25 mouse cellular contexts compared by ENCODE assay signal in the genomic region with DNA sequence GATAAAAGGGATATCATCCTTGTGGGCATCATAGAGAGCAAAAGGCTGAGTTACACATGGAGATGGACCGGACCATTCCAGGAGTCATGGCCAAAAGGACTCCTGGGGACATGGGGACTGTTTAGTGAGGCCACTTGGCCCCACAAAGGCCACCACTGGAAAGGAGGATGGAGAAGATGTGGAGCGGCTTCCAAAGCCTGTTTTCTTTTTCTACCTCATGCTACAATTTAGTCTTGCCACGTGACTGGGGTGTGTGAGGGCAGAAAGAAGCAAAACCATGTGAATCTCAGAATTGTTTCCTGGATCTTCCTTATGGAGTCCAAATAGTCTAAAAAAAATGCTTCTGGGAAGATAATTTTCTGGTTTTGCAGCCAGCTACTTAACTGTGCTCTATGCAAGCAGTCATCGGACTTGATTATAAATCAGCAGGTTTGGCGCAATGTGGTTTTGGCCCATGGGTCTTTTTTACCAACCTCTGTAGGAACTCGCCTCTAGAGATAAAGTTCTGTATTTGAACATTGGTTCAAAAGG. TPM values are rescaled to one million over a fixed set of nuclear protein-coding genes. Genes with fewer than 3 reads are reported as not detected.
A peak's percentile ranks its signal among the peaks of the same experiment; 100 is the strongest.
DNase-seq lines count a peak whose midpoint lies in the region; ATAC-seq and TF ChIP-seq lines count a peak whose summit lies in the region.
"Had no signal": no experiment of that assay in that cellular context is flagged by ENCODE, and none has a peak within 500 bp of the region (broad histone marks: within the 10 kb centered on the region; RNA-seq: fewer than 3 reads in every experiment).

No protein-coding gene starts in this region.

- no peaks in the 10 kb centered on the region for H3K79me3 ChIP-seq in C2C12 (ENCODE audit: low read depth)

- no peaks in the 10 kb centered on the region for H3K36me3 ChIP-seq in heart, postnatal 0 days (replicated peaks; ENCODE audit: control insufficient read depth, insufficient read depth, low read length)
- no peaks in the 10 kb centered on the region for H3K36me3 ChIP-seq in C2C12 (ENCODE audit: control insufficient read depth, insufficient read depth)
- no peaks in the 10 kb centered on the region for H3K36me3 ChIP-seq in forebrain, embryonic 14.5 days (ENCODE audit: control insufficient read depth, insufficient read depth, low read length)
- H3K36me3 ChIP-seq: embryonic facial prominence, embryonic 10.5 days; embryonic facial prominence, embryonic 12.5 days; forebrain, embryonic 10.5 days; forebrain, embryonic 12.5 days; forebrain, embryonic 15.5 days; G1E had no signal

- no peak overlapping the region for H3K4me3 ChIP-seq in heart, postnatal 0 days (ENCODE audit: low read depth, low read length)
- H3K4me3 ChIP-seq in C2C12 (ENCODE audit: insufficient read depth, poor library complexity, severe bottlenecking), result no peak overlapping the region
- H3K4me3 ChIP-seq in embryonic fibroblast, embryonic 13.5 days (ENCODE audit: insufficient read depth, low read length), result no peak overlapping the region
- no peak overlapping the region for H3K4me3 ChIP-seq in forebrain, embryonic 14.5 days (ENCODE audit: low read depth, low read length)
- H3K4me3 ChIP-seq: embryonic facial prominence, embryonic 10.5 days; embryonic facial prominence, embryonic 12.5 days; erythroblast, embryonic 14.5 days; forebrain, embryonic 10.5 days; forebrain, embryonic 12.5 days; forebrain, embryonic 15.5 days had no signal

- no peak for ATAC-seq in heart, postnatal 0 days (ENCODE audit: insufficient read depth, low read depth)
- ATAC-seq in forebrain, embryonic 14.5 days, result no peak
- ATAC-seq: CD4-positive, CD25-positive, alpha-beta regulatory T cell, adult 4 months; forebrain, embryonic 15.5 days; forebrain, postnatal 0 days had no signal

- H3K9me3 ChIP-seq in heart, postnatal 0 days (replicated peaks; ENCODE audit: control insufficient read depth, low read length), result peaks cover 4% of the 10 kb centered on the region; the same call in 1 of the 2 replicates
- no peaks in the 10 kb centered on the region for H3K9me3 ChIP-seq in forebrain, embryonic 14.5 days (replicated peaks; ENCODE audit: control insufficient read depth, low read length)
- H3K9me3 ChIP-seq: embryonic facial prominence, embryonic 12.5 days; forebrain, embryonic 15.5 days; G1E had no signal

- no peak overlapping the region for H3ac ChIP-seq in C2C12 (ENCODE audit: control insufficient read depth, insufficient read length, low read depth)

- TF ChIP-seq EP300 in heart, postnatal 0 days (IDR thresholded peaks at IDR 0.05; ENCODE audit: low read depth), result no peak

- no peak for TF ChIP-seq CTCF in heart, postnatal 0 days (IDR thresholded peaks at IDR 0.05; ENCODE audit: low read depth)
- no peak for TF ChIP-seq CTCF in C2C12 (IDR thresholded peaks at IDR 0.05; ENCODE audit: control insufficient read depth, insufficient read depth, insufficient read length)
- no peak for TF ChIP-seq CTCF in embryonic fibroblast, embryonic 13.5 days (IDR thresholded peaks at IDR 0.05; ENCODE audit: borderline replicate concordance, insufficient read depth, low read length)

- H3K4me1 ChIP-seq in heart, postnatal 0 days (ENCODE audit: control insufficient read depth, insufficient read depth), result peaks cover 6% of the 10 kb centered on the region; the same call in 1 of the 2 replicates
- no peaks in the 10 kb centered on the region for H3K4me1 ChIP-seq in embryonic fibroblast, embryonic 13.5 days (ENCODE audit: control insufficient read depth, insufficient read depth, low read length)
- H3K4me1 ChIP-seq in forebrain, embryonic 14.5 days (ENCODE audit: control insufficient read depth, insufficient read depth, low read length), result peaks cover 4% of the 10 kb centered on the region; the same call in 1 of the 2 replicates
- H3K4me1 ChIP-seq: forebrain, embryonic 12.5 days had no signal

- intact Hi-C loops in heart, postnatal 14 days (cut with DNase I), result no loop called here
- intact Hi-C loops in heart, postnatal 36 days (cut with DNase I), result no loop called here

- DNase-seq in heart, postnatal 0 days (ENCODE audit: low spot score), result peak; percentile 4
- no peak for DNase-seq in heart, postnatal 14 days
- DNase-seq in NIH3T3 (ENCODE audit: low read depth), result peak; percentile 34
- no peak for DNase-seq in heart, postnatal 36 days
- no peak for DNase-seq in forebrain, embryonic 14.5 days (ENCODE audit: low spot score)
- DNase-seq: adrenal gland, adult 8-10 months; adrenal gland, postnatal 14 days; adrenal gland, postnatal 36 days; cerebellum, adult 11-12 months; cerebellum, adult 2 months; cerebellum, adult 9-10 months; cerebellum, postnatal 10 days; cerebellum, postnatal 25 days; forebrain, postnatal 0 days had no signal

- no peak overlapping the region for H3K4me2 ChIP-seq in heart, postnatal 0 days (ENCODE audit: low read depth, low read length)
- H3K4me2 ChIP-seq in forebrain, embryonic 14.5 days (ENCODE audit: low read length), result no peak overlapping the region
- H3K4me2 ChIP-seq: embryonic facial prominence, embryonic 12.5 days; forebrain, embryonic 12.5 days; forebrain, embryonic 15.5 days had no signal

- H3K27me3 ChIP-seq in heart, postnatal 0 days (ENCODE audit: control insufficient read depth, insufficient read depth, low read length), result no peaks in the 10 kb centered on the region
- H3K27me3 ChIP-seq in C2C12 (ENCODE audit: control insufficient read depth, insufficient read depth, insufficient read length), result no peaks in the 10 kb centered on the region
- no peaks in the 10 kb centered on the region for H3K27me3 ChIP-seq in forebrain, embryonic 14.5 days (replicated peaks; ENCODE audit: control insufficient read depth, insufficient read depth, low read length)
- H3K27me3 ChIP-seq: CH12.LX; embryonic facial prominence, embryonic 12.5 days; forebrain, embryonic 15.5 days had no signal

- H3K27ac ChIP-seq in heart, postnatal 0 days (ENCODE audit: low read depth), result no peak overlapping the region
- H3K27ac ChIP-seq in embryonic fibroblast, embryonic 13.5 days (ENCODE audit: insufficient read depth, low read length), result peak overlapping the region; percentile 16; the same call in 1 of the 2 replicates
- H3K27ac ChIP-seq in forebrain, embryonic 14.5 days (ENCODE audit: low read depth, low read length), result no peak overlapping the region
- H3K27ac ChIP-seq: embryonic facial prominence, embryonic 10.5 days; embryonic facial prominence, embryonic 12.5 days; forebrain, embryonic 10.5 days; forebrain, embryonic 12.5 days; forebrain, embryonic 15.5 days had no signal

- no peaks in the 10 kb centered on the region for H3K79me2 ChIP-seq in C2C12 (ENCODE audit: control insufficient read depth, insufficient read depth)

- no peak for TF ChIP-seq POLR2A in embryonic fibroblast, embryonic 13.5 days (IDR thresholded peaks at IDR 0.05; ENCODE audit: low read depth, low read length)

- WGBS in heart, postnatal 0 days, result 82% methylated on average over 6 of the region's 6 CpGs
- WGBS in forebrain, embryonic 14.5 days, result 94% methylated on average over 6 of the region's 6 CpGs

- H3K9ac ChIP-seq in heart, postnatal 0 days (replicated peaks; ENCODE audit: low read depth, low read length), result no peak overlapping the region
- no peak overlapping the region for H3K9ac ChIP-seq in forebrain, embryonic 14.5 days (ENCODE audit: low read length)
- H3K9ac ChIP-seq: embryonic facial prominence, embryonic 12.5 days; forebrain, embryonic 12.5 days; forebrain, embryonic 15.5 days; forebrain, postnatal 0 days had no signal

TF ChIP-seq in C2C12, 6 proteins besides CTCF, POLR2A, EP300 and RAD21:
- TF ChIP-seq USF1 (IDR thresholded peaks at IDR 0.05; ENCODE audit: low read depth) (peak; percentile 18), MYOD1 (IDR thresholded peaks at IDR 0.05; ENCODE audit: control insufficient read depth, insufficient read length, low read depth) (no peak), MYOG (IDR thresholded peaks at IDR 0.05; ENCODE audit: control insufficient read depth, extremely low read depth, insufficient read length) (no peak)
TF ChIP-seq in C2C12: peak in this region for 1.

RNA-seq across cellular contexts. Expression of a gene that starts 36.9 kb away (rescaled TPM):
- total RNA-seq in heart, postnatal 0 days (2014; rRNA removed; ENCODE audit: low replicate concordance), result 4.4 and 12.5 TPM in 2 replicates
- polyA plus RNA-seq in heart, postnatal 0 days (2015; fragmentation: Nextera tagmentation; extraction: Ambion mirVana), result 2.0 and 2.4 TPM in 2 replicates
- 1 to 10 TPM; 2.7 to 5.1 TPM for total RNA-seq in heart, postnatal 14 days (2021)
- 8.8 TPM for polyA plus RNA-seq in C2C12 (2012; fragmentation: generic; extraction: Trizol)
- polyA plus RNA-seq in embryonic fibroblast, embryonic 13.5 days (2011; ENCODE audit: insufficient read length, low read depth, missing spikeins), result 527 and 533 TPM in 2 replicates
- 1 to 10 TPM; 5.1 to 5.5 TPM for total RNA-seq in heart, postnatal 36 days (2021)
- 5.1 and 6.9 TPM in 2 replicates for polyA plus RNA-seq in forebrain, embryonic 14.5 days (2014; fragmentation: Nextera tagmentation; extraction: Ambion mirVana)
- total RNA-seq: CH12.LX had no signal
- polyA plus RNA-seq: CD4-positive, CD25-positive, alpha-beta regulatory T cell, adult 4 months; erythroblast, embryonic 14.5 days; G1E had no signal

Comparison
In these comparisons a context has a peak if more than half of its experiments do, and no peak if none do; other contexts are left out.
1. DNase-seq: peak in heart, postnatal 0 days (single experiment) and NIH3T3 (single experiment); none in heart, postnatal 14 days (0 of 2), heart, postnatal 36 days (0 of 2) and forebrain, embryonic 14.5 days (single experiment).
2. RNA of a gene that starts 36.9 kb away (polyA plus RNA-seq): 527 to 533 TPM in embryonic fibroblast, embryonic 13.5 days; 8.8 TPM in C2C12 (single experiment), 5.1 to 6.9 TPM in forebrain, embryonic 14.5 days and 2.0 to 2.4 TPM in heart, postnatal 0 days; every median in the first group is over 10 times any median in the second.